Comparison of ENCODE assay signal across 22 mouse cellular contexts in genomic region chr5:89611322-89612015, GRCm38 (mm10).
DNase-seq lines count a peak whose midpoint lies in the region; ATAC-seq and TF ChIP-seq lines count a peak whose summit lies in the region.
"Had no signal": no experiment of that assay in that cellular context is flagged by ENCODE, and none has a peak within 500 bp of the region (broad histone marks: within the 10 kb centered on the region; RNA-seq: fewer than 3 reads in every experiment).

No protein-coding gene starts in this region.

- no peaks in the 10 kb centered on the region for H3K4me1 ChIP-seq in forebrain, embryonic 14.5 days (ENCODE audit: control insufficient read depth, insufficient read depth, low read length)
- H3K4me1 ChIP-seq: heart, embryonic 15.5 days; stomach, embryonic 15.5 days had no signal

- no peak for TF ChIP-seq CTCF in layer of hippocampus, adult 2 months (conservative IDR thresholded peaks at IDR 0.05)
- TF ChIP-seq CTCF in brain, embryonic 14.5 days (IDR thresholded peaks at IDR 0.05; ENCODE audit: borderline replicate concordance, extremely low read depth, insufficient read depth, insufficient read length) = no peak

- no peaks in the 10 kb centered on the region for H3K9me3 ChIP-seq in forebrain, embryonic 14.5 days (replicated peaks; ENCODE audit: control insufficient read depth, low read length)
- H3K9me3 ChIP-seq: heart, embryonic 15.5 days; stomach, embryonic 15.5 days had no signal

- no peak for TF ChIP-seq POLR2A in brain, embryonic 14.5 days (IDR thresholded peaks at IDR 0.05; ENCODE audit: borderline replicate concordance, extremely low read depth, insufficient read depth, insufficient read length, poor library complexity, severe bottlenecking)

- H3K4me3 ChIP-seq in layer of hippocampus, adult 2 months = no peak overlapping the region
- no peak overlapping the region for H3K4me3 ChIP-seq in forebrain, embryonic 14.5 days (ENCODE audit: low read depth, low read length)
- H3K4me3 ChIP-seq: heart, embryonic 15.5 days; stomach, embryonic 15.5 days had no signal

- H3K4me2 ChIP-seq in forebrain, embryonic 14.5 days (ENCODE audit: low read length) = no peak overlapping the region
- H3K4me2 ChIP-seq: heart, embryonic 15.5 days; liver, embryonic 11.5 days; lung, embryonic 14.5 days; midbrain, embryonic 11.5 days; stomach, embryonic 15.5 days had no signal

- H3K36me3 ChIP-seq in forebrain, embryonic 14.5 days (ENCODE audit: control insufficient read depth, insufficient read depth, low read length) = no peaks in the 10 kb centered on the region
- H3K36me3 ChIP-seq: heart, embryonic 15.5 days; stomach, embryonic 15.5 days had no signal

- peak in 1 of 2 experiments; percentile 12 for DNase-seq in layer of hippocampus, adult 2 months (ENCODE audit: low spot score in 2 of 2)
- DNase-seq in layer of hippocampus, postnatal 25 days (ENCODE audit: extremely low spot score in 1 of 2, low spot score in 1 of 2) = no peak
- DNase-seq in brain, embryonic 14.5 days (ENCODE audit: low read depth) = peak; percentile 78
- peak; percentile 54 for DNase-seq in forebrain, embryonic 14.5 days (ENCODE audit: low spot score)
- DNase-seq in retina, embryonic 14.5 days (ENCODE audit: low spot score) = peak; percentile 67
- DNase-seq in adrenal gland, postnatal 25 days = no peak
- DNase-seq in ovary, postnatal 36 days (ENCODE audit: low spot score) = no peak
- DNase-seq: B cell, adult 2 months; cerebellum, postnatal 10 days; gastrocnemius, postnatal 25 days; heart, postnatal 4 days; kidney, adult 2 months; kidney, postnatal 10 days; lung, embryonic 14.5 days; lung, postnatal 4 days; right cerebral cortex, postnatal 25 days had no signal

- H3K9ac ChIP-seq in forebrain, embryonic 14.5 days (ENCODE audit: low read length) = no peak overlapping the region
- H3K9ac ChIP-seq: heart, embryonic 15.5 days; lung, embryonic 14.5 days; stomach, embryonic 15.5 days had no signal

- WGBS in forebrain, embryonic 14.5 days = 25% methylated on average over 2 of the region's 2 CpGs

- peak; percentile 73 for ATAC-seq in forebrain, embryonic 14.5 days
- ATAC-seq in cerebellum, adult (ENCODE audit: insufficient number of reproducible peaks, low FRiP score, low TSS enrichment) = no peak
- ATAC-seq: hindbrain, postnatal 0 days had no signal

- no peaks in the 10 kb centered on the region for H3K27me3 ChIP-seq in forebrain, embryonic 14.5 days (replicated peaks; ENCODE audit: control insufficient read depth, insufficient read depth, low read length)
- H3K27me3 ChIP-seq: heart, embryonic 15.5 days; stomach, embryonic 15.5 days had no signal

- peak overlapping the region; percentile 23; the same call in 1 of the 2 replicates for H3K27ac ChIP-seq in layer of hippocampus, adult 2 months
- H3K27ac ChIP-seq in forebrain, embryonic 14.5 days (ENCODE audit: low read depth, low read length) = peak overlapping the region; percentile 21; the same call in 1 of the 2 replicates
- H3K27ac ChIP-seq: heart, embryonic 15.5 days; hindbrain, postnatal 0 days; stomach, embryonic 15.5 days had no signal

Comparison
In these comparisons a context has a peak if more than half of its experiments do, and no peak if none do; other contexts are left out.
1. DNase-seq: peak in brain, embryonic 14.5 days (single experiment), forebrain, embryonic 14.5 days (single experiment) and retina, embryonic 14.5 days (single experiment); none in layer of hippocampus, postnatal 25 days (0 of 2), adrenal gland, postnatal 25 days (single experiment) and ovary, postnatal 36 days (single experiment).